Mouse (Mus musculus) heart, postnatal 36 days (tissue): Measurements from ENCODE around the gene Arhgap18. TPM values are rescaled to one million over a fixed set of nuclear protein-coding genes. Genes with fewer than 3 reads are reported as not detected.
A peak's percentile ranks its signal among the peaks of the same experiment; 100 is the strongest.
"Not testable (repeated sequence)": the region's sequence is repeated elsewhere in the genome, so short reads cannot be mapped to it uniquely, and the experiment has no call there.

Experiments
- DNase-seq, 2 experiments: peaks; one replicate each; pipeline ENCODE4 v3.0.0; 2021 to 2022
- intact Hi-C: fragments of 180-260 bp; cut with DNase I; formaldehyde crosslinking; loops from one replicate; pipeline ENCODE4 v1.15.1; 2025
- total RNA-seq, 2 experiments: library from RNA; stranded (reverse); gene quantifications; 2 replicates each; pipeline ENCODE4 v1.2.3; 2021

Arhgap18 gene
- total RNA-seq, 2 experiments from 2014 or later: 17.6 to 18.7 TPM

GRCm38 (mm10) chr10:26889754-26890153 lies 136.5 kb downstream of the Arhgap18 start:
- intact Hi-C loops: loop anchor here (1.0 to 5.0 kb wide), 4 partner anchors 137 to 515 kb away; partner anchors contain the start of gene L3mbtl3

GRCm38 (mm10) chr10:26890269-26890955 lies 137.2 kb downstream of the Arhgap18 start:
- peak; percentile 74 to 75 for DNase-seq
- intact Hi-C loops: loop anchor here (1.0 to 5.0 kb wide), 3 partner anchors 138 to 516 kb away; partner anchors contain the start of gene L3mbtl3

More at GRCm38 (mm10) chr10:26889754-26890153, 136.5 kb downstream of the Arhgap18 start:
- DNase-seq: no peak

- intact Hi-C loops: loop anchor here (5.0 kb wide), 1 partner anchor 401 kb away; no protein-coding TSS in a partner anchor
Measured at GRCm38 (mm10) chr10:26893091-26893490, 139.9 kb downstream of the Arhgap18 start.

GRCm38 (mm10) chr10:26895726-26896125 lies 142.5 kb downstream of the Arhgap18 start:
- no peak for DNase-seq
- intact Hi-C loops: no loop called here

More at GRCm38 (mm10) chr10:26893091-26893490, 139.9 kb downstream of the Arhgap18 start:
- DNase-seq: no peak

GRCm38 (mm10) chr10:26900426-26900825 lies 147.2 kb downstream of the Arhgap18 start:
- no peak for DNase-seq
- intact Hi-C loops: no loop called here

- intact Hi-C loops: no loop called here
- DNase-seq: no peak
Measured at GRCm38 (mm10) chr10:26903781-26904180, 150.6 kb downstream of the Arhgap18 start.

- intact Hi-C loops: no loop called here
- no peak for DNase-seq
Measured at GRCm38 (mm10) chr10:26911176-26911575, 158.0 kb downstream of the Arhgap18 start.

GRCm38 (mm10) chr10:26912112-26912797 lies 159.0 kb downstream of the Arhgap18 start:
- DNase-seq: no peak
- intact Hi-C loops: no loop called here

GRCm38 (mm10) chr10:26912807-26913206 lies 159.6 kb downstream of the Arhgap18 start:
- intact Hi-C loops: no loop called here
- DNase-seq: no peak

GRCm38 (mm10) chr10:26919307-26919977 lies 166.2 kb downstream of the Arhgap18 start:
- peak; percentile 7 to 13 for DNase-seq
- intact Hi-C loops: loop anchor here (2.0 to 5.0 kb wide), 2 partner anchors 75 to 843 kb away; no protein-coding TSS in a partner anchor

- intact Hi-C loops: no loop called here
- no peak for DNase-seq
Measured at GRCm38 (mm10) chr10:26920383-26920979, 167.3 kb downstream of the Arhgap18 start.

GRCm38 (mm10) chr10:26936056-26936455 lies 182.8 kb downstream of the Arhgap18 start:
- DNase-seq, intact Hi-C loops: not testable (repeated sequence)

- DNase-seq, intact Hi-C loops: not testable (repeated sequence)
Measured at GRCm38 (mm10) chr10:26938464-26938863, 185.2 kb downstream of the Arhgap18 start.

GRCm38 (mm10) chr10:26939549-26939948 lies 186.3 kb downstream of the Arhgap18 start:
- intact Hi-C loops: no loop called here
- no peak for DNase-seq

GRCm38 (mm10) chr10:26948331-26948730 lies 195.1 kb downstream of the Arhgap18 start:
- DNase-seq: no peak
- intact Hi-C loops: no loop called here

- intact Hi-C loops: no loop called here
Measured at GRCm38 (mm10) chr10:26949667-26950066, 196.4 kb downstream of the Arhgap18 start.

GRCm38 (mm10) chr10:26950448-26950847 lies 197.2 kb downstream of the Arhgap18 start:
- intact Hi-C loops: no loop called here
- DNase-seq: no peak

More at GRCm38 (mm10) chr10:26949667-26950066, 196.4 kb downstream of the Arhgap18 start:
- DNase-seq: no peak

- no peak for DNase-seq
- intact Hi-C loops: no loop called here
Measured at GRCm38 (mm10) chr10:26958513-26958912, 205.3 kb downstream of the Arhgap18 start.
